Mouse (Mus musculus): ENCODE measurements around the gene Tmc7. TPM values are rescaled to one million over a fixed set of nuclear protein-coding genes. Genes with fewer than 3 reads are reported as not detected.

The Tmc7 gene
- total RNA-seq, 2 experiments from 2014 or later = 7.8 to 8.7 TPM

Other genes with a start within 250 kb of the Tmc7 start
- gene Syt17, start 136.5 kb downstream of the Tmc7 start, total RNA-seq (2021) = under 1 TPM; 0.88 to 0.89 TPM
- gene Itpripl2, start 92.8 kb downstream of the Tmc7 start, total RNA-seq (2021) = 10 to 100 TPM; 17.3 to 18.7 TPM
- gene Coq7, start 51.4 kb downstream of the Tmc7 start, total RNA-seq (2021) = 10 to 100 TPM; 68.9 to 75.6 TPM
- under 1 TPM; 0.13 to 0.53 TPM for gene Tmc5, start 12.6 kb upstream of the Tmc7 start, total RNA-seq (2021)
- 10 to 100 TPM; 30.6 to 31.1 TPM for gene Gde1, start 121.0 kb upstream of the Tmc7 start, total RNA-seq (2021)
- gene Ccp110, start 127.8 kb upstream of the Tmc7 start, total RNA-seq (2021) = 1 to 10 TPM; 2.6 to 3.1 TPM
- gene Vps35l, start 155.5 kb upstream of the Tmc7 start, total RNA-seq (2021) = 10 to 100 TPM; 21.2 to 24.2 TPM

Measured in gastrocnemius, postnatal 14 days (tissue).